Mouse (Mus musculus) v-Abl transformed pro-B cells (cell line): ENCODE measurements around the gene Gm20683.

ENCODE experiments used
- in situ Hi-C, 2 experiments: fragments of 400-800 bp; cut with MboI; formaldehyde crosslinking; loops; one replicate each; pipeline ENCODE4 v1.15.1; 2025; ENCODE audit not compliant: unreplicated experiment in 2 of 2

Gm20683 gene

DNA sequence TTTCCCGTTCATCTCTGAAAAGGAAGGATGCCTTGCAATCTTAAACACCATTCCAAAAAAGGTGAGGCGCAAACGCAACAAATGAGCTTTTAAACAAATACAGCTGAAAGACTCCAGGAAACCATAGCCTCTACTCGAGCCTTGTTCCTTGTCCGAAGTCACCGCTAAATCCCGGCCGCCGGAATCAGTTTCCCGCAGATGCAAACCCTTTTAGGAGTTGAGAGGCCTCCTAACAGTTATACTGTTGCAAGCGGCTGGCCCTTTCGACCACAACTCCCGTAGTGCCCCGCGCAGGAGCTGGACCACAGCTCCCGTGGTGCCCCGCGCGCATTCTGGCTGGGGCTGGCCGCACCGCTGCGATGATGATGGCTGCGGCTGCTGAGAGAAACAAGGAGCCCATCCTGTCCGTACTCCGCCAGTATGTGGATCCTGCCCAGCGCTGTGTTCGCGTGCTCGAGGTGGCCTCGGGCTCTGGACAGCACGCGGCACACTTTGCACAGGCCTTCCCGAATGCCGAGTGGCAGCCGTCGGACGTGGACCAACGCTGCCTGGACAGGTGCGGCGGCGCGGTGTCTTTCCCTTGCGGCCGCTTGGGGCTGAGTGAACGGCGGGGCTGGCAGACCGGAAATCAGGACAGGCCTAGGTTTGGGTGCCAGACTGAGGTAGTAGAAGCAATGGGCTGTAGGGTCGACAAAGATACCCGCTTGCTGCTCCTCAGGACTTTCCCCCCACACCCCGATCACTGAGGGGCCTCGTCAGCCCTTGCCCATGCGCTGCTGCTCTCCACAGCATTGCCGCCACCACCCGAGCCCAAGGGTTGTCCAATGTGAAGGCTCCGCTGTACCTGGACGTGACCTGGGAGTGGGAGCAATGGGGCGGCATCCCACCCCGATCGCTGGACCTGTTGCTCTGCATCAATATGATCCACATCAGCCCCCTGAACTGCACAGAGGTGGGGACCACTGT is 33.9 kb upstream of the Gm20683 start:
- in situ Hi-C loops: no loop called here

GRCm38 (mm10) chr17:25874721-25875170 is 33.2 kb upstream of the Gm20683 start, which contains the start of gene Mettl26:
TSS of gene Mettl26 (plus strand) at chr17:25875074.
- in situ Hi-C loops: loop anchor here in 1 of 2 experiments (5.0 kb wide), 1 partner anchor 37 kb away; the partner anchor contains the start of gene Rhbdl1

- in situ Hi-C loops: loop anchor here in 1 of 2 experiments (5.0 kb wide), 1 partner anchor 37 kb away; the partner anchor contains the start of gene Rhbdl1
Measured at GRCm38 (mm10) chr17:25874148-25874720, 32.7 kb upstream of the Gm20683 start.

DNA sequence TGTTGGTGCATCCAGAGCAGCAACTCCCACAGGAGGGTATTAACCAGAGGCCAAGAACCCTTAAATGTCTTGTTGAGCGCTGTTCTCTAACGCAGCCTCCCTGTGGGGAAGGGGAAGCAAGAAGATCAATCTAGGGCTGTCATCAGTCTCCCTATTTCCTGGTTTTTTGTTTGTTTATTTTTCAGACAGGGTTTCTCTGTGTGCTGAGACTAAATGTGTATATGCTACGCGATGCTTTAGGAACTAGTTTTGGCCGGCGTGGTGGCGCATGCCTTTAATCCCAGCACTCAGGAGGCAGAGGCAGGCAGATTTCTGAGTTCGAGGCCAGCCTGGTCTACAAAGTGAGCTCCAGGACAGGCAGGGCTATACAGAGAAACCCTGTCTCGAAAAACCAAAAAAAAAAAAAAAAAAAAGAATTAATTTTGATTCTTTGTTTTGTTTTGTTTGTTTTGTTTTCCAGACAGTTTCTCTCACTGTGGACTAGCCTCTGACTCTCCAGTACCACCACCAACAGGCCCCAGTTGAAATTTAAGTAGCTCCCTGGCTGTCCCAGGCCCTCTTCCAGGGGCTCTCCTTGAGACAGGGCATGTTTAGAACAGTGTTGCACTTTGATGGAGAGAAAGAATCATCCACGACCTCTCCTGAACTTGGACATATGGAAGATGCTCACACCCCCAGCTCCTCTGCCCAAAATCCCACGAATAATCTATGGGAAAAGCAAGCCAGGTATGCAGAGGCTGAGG is 32.0 kb upstream of the Gm20683 start:
- in situ Hi-C loops: loop anchor here in 1 of 2 experiments (5.0 kb wide), 1 partner anchor 36 kb away; the partner anchor contains the start of gene Rhbdl1

GRCm38 (mm10) chr17:25872676-25873075 is 31.1 kb upstream of the Gm20683 start:
- in situ Hi-C loops: loop anchor here in 1 of 2 experiments (5.0 kb wide), 1 partner anchor 35 kb away; the partner anchor contains the start of gene Rhbdl1

DNA sequence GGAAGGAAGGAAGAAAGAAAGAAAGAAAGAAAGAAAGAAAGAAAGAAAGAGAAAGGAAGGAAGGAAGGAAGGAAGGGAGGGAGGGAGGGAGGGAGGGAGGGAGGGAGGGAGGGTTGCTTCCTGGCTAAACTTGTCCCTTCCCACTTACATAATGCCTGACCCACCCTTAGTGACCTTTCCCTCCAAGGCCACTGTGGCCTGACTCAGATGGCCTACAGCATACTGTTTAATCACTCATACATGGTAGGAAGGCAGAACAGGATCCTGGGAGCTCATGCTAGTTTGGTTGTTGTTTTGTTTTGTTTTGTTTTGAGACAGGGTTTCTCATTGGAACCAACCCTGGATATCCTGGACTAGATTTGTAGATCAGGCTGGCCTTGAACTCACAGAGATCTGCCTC is 30.0 kb upstream of the Gm20683 start:
- in situ Hi-C loops: loop anchor here in 1 of 2 experiments (5.0 kb wide), 1 partner anchor 34 kb away; the partner anchor contains the start of gene Rhbdl1

- in situ Hi-C loops: loop anchor here in 1 of 2 experiments (5.0 kb wide), 1 partner anchor 33 kb away; the partner anchor contains the start of gene Rhbdl1
Measured at GRCm38 (mm10) chr17:25869954-25870353, 28.4 kb upstream of the Gm20683 start.

GRCm38 (mm10) chr17:25869498-25869897 is 27.9 kb upstream of the Gm20683 start:
- in situ Hi-C loops: no loop called here

DNA sequence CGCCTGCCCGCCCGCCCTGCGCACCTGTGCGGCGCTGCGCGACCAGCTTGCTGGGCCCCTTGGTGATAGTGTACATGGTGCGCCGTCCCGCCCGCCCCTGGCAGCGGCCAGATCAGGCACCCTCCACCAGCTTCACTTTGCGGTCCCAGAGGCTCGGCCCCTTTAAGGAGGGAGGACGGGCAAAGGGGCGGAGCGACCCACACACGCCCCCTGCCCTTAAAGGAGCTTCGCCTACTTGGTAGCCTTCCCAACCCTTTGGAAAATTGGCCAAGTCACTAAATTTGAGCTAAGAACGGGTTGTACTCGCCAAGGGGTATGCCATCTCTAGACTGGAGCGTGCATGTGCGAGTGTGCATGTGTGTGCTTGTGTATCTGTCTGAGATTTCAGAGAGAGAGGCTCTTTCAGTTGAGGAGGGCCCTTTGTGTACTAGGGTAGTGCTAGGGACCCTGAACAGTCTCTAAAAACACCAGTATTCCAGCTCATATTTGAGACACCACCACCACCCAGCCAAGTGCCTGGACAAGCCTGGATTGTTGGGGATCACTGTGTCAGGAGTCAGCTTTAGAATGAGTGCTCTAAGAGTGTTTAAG is 27.1 kb upstream of the Gm20683 start, which contains the start of gene Mcrip2:
Mcrip2 (minus strand) TSS at position 164 of the 591 bp plus-strand sequence.
- in situ Hi-C loops: no loop called here

DNA sequence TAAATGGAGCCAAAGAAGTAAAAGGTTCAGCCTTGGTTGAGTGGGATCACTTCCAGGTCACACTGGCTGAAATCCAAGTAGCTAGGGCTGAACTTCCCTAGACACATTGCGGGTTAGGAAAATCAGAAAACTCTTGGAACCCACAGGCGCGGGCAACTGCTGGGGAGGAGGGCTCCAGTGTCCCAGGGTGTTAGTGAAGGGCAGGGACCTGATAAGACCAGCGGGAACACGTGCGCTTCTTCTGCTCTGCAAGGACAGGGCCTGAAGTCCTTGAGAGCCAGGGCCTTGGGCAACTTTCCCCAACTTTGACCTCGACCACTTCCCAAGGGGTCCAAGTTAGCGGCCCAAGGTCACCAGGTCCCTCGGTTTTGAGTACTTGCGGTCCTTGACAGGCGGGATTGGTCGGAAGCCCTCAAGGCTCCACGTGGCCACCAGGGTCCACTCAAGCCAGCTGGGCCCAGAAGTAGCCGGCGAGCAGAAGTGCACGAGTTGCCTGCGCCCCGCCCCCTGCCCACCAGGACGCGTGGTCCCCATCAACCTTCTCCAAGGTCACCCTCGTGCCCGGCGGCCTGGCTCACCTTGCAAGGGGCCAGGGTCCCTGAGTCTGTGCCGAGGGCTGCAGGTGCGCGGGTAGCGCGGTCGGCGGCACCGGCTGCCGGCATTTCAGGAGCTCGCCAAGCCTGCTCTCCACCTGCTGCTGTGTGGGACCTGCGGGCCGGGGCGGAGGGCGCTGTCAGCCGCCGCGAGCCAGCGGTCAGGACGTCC is 26.5 kb upstream of the Gm20683 start:
- in situ Hi-C loops: no loop called here

DNA sequence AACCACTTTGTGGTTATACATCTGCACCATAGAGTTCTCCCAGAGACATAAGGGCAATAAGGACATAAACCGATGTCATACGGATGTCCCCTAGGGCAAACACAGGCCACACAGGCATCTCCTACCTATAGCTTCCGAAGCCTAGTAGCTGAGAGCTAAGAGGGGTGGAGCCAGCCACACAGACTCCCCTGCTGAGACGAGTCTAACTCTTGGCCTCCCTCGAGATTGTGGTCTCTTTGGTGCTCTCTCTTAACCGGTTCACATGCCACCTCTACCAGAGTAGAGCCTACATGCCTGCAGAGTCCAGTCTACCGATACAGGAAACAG is 25.9 kb upstream of the Gm20683 start:
- in situ Hi-C loops: no loop called here

GRCm38 (mm10) chr17:25866172-25866571 is 24.6 kb upstream of the Gm20683 start:
- in situ Hi-C loops: no loop called here

DNA sequence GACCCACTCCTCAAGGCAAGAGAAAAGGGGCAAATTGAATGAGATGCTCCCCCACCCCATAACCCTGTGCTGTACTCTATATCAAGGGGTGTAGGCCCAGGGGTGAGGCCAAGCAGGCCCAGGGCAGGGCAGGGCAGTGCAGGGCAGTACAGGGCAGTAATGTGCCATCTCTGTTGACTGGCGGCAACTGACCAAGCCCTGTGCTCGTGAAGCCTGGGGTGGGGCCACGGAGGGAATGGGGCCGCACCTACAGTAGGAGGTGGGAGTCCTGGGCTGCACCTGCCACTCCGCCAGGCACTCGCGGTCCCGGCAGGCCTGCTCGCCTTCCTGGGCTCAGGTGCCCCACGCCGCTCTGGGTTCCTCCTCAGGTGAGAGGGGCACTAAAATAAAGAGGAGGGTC is 23.7 kb upstream of the Gm20683 start:
- in situ Hi-C loops: no loop called here

DNA sequence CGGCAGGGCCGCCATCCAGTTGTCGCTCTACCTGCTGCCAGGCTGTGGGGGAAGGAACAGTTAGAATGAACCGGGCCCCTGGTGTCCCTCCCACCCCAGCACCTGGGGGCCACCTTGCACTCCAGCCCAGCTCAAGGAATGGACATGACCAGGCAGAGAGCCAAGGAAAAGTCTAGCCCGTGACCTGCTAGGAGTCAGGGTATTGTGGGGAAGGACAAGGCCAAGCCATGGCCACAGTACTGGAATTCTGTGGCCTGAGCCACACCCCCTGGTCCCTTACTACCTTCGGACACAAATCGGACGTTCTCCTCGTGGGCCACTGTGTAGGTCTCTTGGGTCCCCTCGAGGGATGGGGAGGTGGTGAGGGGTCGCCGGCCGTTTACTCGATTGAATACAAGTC is 22.7 kb upstream of the Gm20683 start:
- in situ Hi-C loops: no loop called here

- in situ Hi-C loops: no loop called here
Measured at GRCm38 (mm10) chr17:25863681-25864080, 22.1 kb upstream of the Gm20683 start.

- in situ Hi-C loops: no loop called here
Measured at GRCm38 (mm10) chr17:25861704-25862612, 20.4 kb upstream of the Gm20683 start.

GRCm38 (mm10) chr17:25860832-25861703 is 19.5 kb upstream of the Gm20683 start, which contains the start of gene Wdr90:
TSS of gene Wdr90 (minus strand) at chr17:25861501.
- in situ Hi-C loops: no loop called here
